Mouse (Mus musculus): ENCODE results near the gene Lsm7.

- no peak for TF ChIP-seq GATA1 (IDR thresholded peaks at IDR 0.05; ENCODE audit: low read length)
- TF ChIP-seq TAL1 (IDR thresholded peaks at IDR 0.05; ENCODE audit: low read length) = no peak
These were observed 40.7 kb upstream of the Lsm7 start for GRCm38 (mm10) chr10:80895697-80896096.

Measured in erythroblast, embryonic 14.5 days (primary cell).